Mouse (Mus musculus): ENCODE measurements around the gene Gm20388. TPM values are rescaled to one million over a fixed set of nuclear protein-coding genes. Genes with fewer than 3 reads are reported as not detected.

The Gm20388 gene
- polyA plus RNA-seq, 1 experiment from 2014 or later: 12.4 TPM

DNA sequence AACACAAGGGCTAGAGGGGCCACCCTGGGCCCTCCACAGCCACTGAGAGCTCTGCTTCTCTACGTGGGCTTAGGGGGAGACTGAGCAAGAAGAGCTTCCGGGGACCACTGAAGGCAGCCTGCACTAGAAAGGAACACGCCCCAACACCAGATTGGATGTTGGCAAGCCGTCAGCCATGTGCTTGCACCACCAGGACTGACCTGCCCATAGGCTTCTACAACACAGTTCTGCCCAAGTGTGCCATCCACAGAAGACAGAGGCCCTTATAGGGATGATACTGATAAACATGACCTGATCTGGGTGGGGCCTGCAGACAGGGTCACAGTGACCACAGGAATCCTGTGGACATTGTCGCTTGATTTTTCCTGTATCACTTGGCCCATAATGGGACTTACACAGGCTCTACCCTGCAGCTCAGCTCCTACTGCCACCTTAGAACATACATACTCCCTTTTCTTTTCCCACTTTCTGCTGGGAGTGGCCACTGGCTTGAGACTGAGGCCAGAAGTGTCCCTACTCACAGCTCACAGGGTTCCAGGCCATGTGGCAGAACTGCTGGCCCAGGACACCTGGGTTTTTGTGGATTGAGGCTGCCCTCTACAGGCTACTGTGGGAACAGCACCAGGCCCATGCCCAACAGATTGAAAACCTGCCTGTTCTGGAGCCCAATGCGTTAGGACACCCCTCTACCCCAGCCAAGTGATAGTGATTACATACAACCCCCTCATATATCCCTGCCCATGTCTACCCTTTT is 2422.3 kb downstream of the Gm20388 start:
- H3K4me1 ChIP-seq (ENCODE audit: control insufficient read depth, insufficient read depth, low read depth, low read length): peaks cover 18% of the 10 kb centered on the region
- WGBS: 69% methylated on average over 6 of the region's 6 CpGs

DNA sequence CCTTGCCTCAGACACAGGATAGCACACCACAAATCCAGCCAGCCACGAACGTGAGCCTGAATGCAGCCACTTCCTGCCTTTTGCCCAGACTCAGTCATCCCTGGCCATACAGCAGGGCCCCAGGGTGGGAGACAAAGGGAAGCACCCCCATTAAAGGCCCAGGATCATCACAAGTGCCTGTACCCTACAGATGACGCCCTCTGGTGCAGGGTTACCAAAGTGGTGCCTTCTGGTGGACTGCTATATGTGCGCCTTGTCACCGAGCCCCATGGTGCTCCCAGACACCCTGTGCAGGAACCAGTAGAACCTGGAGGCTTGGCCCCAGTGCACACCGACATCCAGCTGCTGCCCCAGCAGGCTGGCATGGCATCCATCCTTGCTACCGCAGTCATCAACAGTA is 2422.9 kb downstream of the Gm20388 start:
- ATAC-seq: no peak
- Histone ChIP-seq H3K9me3 (ENCODE audit: control insufficient read depth, low read length) (no peaks in the 10 kb centered on the region), H3K9ac (ENCODE audit: low read depth, low read length) (no peak overlapping the region), H3K36me3 (ENCODE audit: control insufficient read depth, insufficient read depth, low read length) (no peaks in the 10 kb centered on the region), H3K4me3 (ENCODE audit: low read length) (no peak overlapping the region), H3K4me1 (ENCODE audit: control insufficient read depth, insufficient read depth, low read depth, low read length) (peaks cover 18% of the 10 kb centered on the region), H3K4me2 (ENCODE audit: low read length) (no peak overlapping the region), H3K27me3 (replicated peaks; ENCODE audit: control insufficient read depth, insufficient read depth, low read length) (peaks cover 34% of the 10 kb centered on the region), H3K27ac (ENCODE audit: low read depth, low read length) (no peak overlapping the region)
- 86% methylated on average over 7 of the region's 7 CpGs for WGBS

More for the DNA sequence above, 2422.3 kb downstream of the Gm20388 start:
- Histone ChIP-seq H3K9me3 (ENCODE audit: control insufficient read depth, low read length) (no peaks in the 10 kb centered on the region), H3K36me3 (ENCODE audit: control insufficient read depth, insufficient read depth, low read length) (no peaks in the 10 kb centered on the region), H3K27me3 (replicated peaks; ENCODE audit: control insufficient read depth, insufficient read depth, low read length) (peaks cover 28% of the 10 kb centered on the region), H3K27ac (ENCODE audit: low read depth, low read length) (no peak overlapping the region), H3K4me3 (ENCODE audit: low read length) (no peak overlapping the region), H3K4me2 (ENCODE audit: low read length) (no peak overlapping the region), H3K9ac (ENCODE audit: low read depth, low read length) (no peak overlapping the region)
- ATAC-seq: no peak

DNA sequence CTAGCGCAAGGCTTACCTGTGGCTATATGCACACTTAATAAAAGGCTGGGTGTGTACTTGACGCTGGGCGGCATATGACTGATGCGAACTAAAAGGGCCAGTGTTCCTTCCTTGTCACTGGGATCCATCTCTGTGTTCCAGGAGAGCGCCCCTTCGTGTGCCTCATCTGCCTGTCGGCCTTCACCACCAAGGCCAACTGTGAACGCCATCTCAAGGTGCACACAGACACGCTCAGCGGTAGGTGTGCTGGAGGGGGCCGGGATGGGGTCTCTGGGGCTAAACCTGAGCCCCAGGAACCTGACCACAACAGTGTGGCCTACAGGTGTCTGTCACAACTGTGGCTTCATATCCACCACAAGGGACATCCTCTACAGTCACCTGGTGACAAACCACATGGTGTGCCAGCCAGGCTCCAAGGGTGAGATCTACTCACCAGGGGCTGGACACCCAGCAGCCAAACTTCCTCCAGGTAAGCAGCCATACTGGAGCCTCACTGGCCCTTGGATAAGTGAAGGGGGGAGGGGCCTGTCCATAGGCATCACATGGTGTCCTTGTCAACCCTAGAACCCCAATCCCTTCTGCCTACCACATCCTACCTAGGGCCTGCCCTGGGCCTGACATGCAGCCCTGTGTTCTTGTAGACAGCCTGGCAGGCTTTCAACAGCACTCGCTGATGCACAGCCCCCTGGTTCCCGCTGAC is 2424.3 kb downstream of the Gm20388 start:
- no peak overlapping the region for H3K9ac ChIP-seq (ENCODE audit: low read depth, low read length)

DNA sequence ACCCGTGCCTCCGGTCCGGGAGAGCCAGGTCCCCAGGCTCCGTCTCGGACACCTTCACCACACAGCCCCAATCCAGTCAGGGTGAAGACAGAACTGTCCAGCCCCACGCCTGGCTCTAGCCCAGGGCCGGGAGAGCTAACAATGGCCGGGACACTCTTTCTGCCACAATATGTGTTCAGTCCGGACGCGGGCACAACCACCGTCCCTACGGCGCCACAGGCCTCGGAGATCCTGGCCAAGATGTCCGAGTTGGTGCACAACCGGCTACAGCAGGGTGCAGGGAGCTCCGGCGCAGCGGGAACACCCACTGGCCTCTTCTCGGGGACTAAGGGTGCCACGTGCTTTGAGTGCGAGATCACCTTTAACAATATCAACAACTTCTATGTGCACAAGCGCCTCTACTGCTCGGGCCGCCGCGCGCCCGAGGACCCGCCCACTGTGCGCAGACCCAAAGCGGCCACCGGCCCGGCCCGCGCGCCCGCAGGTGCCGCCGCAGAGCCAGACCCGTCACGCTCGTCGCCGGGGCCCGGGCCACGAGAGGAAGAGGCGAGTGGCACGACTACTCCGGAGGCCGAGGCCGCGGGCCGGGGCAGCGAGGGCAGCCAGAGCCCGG is 2425.1 kb downstream of the Gm20388 start:
- Histone ChIP-seq H3K9ac (ENCODE audit: low read depth, low read length) (peak overlapping the region; percentile 72), H3K9me3 (ENCODE audit: control insufficient read depth, low read length) (no peaks in the 10 kb centered on the region), H3K4me1 (ENCODE audit: control insufficient read depth, insufficient read depth, low read depth, low read length) (peaks cover 11% of the 10 kb centered on the region), H3K4me3 (ENCODE audit: low read length) (peak overlapping the region; percentile 54), H3K4me2 (ENCODE audit: low read length) (peak overlapping the region; percentile 80), H3K27me3 (replicated peaks; ENCODE audit: control insufficient read depth, insufficient read depth, low read length) (peaks cover 35% of the 10 kb centered on the region), H3K27ac (ENCODE audit: low read depth, low read length) (no peak overlapping the region), H3K36me3 (ENCODE audit: control insufficient read depth, insufficient read depth, low read length) (no peaks in the 10 kb centered on the region)
- 8% methylated on average over 57 of the region's 57 CpGs for WGBS
- ATAC-seq: peak; percentile 44

More for the DNA sequence above, 2424.3 kb downstream of the Gm20388 start:
- no peaks in the 10 kb centered on the region for H3K9me3 ChIP-seq (ENCODE audit: control insufficient read depth, low read length)
- no peak for ATAC-seq
- H3K36me3 ChIP-seq (ENCODE audit: control insufficient read depth, insufficient read depth, low read length): no peaks in the 10 kb centered on the region
- 88% methylated on average over 13 of the region's 13 CpGs for WGBS
- H3K4me1 ChIP-seq (ENCODE audit: control insufficient read depth, insufficient read depth, low read depth, low read length): peaks cover 13% of the 10 kb centered on the region
- no peak overlapping the region for H3K27ac ChIP-seq (ENCODE audit: low read depth, low read length)
- H3K4me3 ChIP-seq (ENCODE audit: low read length): no peak overlapping the region
- peaks cover 35% of the 10 kb centered on the region for H3K27me3 ChIP-seq (replicated peaks; ENCODE audit: control insufficient read depth, insufficient read depth, low read length)
- peak overlapping the region; percentile 80; the same call in 1 of the 2 replicates for H3K4me2 ChIP-seq (ENCODE audit: low read length)

DNA sequence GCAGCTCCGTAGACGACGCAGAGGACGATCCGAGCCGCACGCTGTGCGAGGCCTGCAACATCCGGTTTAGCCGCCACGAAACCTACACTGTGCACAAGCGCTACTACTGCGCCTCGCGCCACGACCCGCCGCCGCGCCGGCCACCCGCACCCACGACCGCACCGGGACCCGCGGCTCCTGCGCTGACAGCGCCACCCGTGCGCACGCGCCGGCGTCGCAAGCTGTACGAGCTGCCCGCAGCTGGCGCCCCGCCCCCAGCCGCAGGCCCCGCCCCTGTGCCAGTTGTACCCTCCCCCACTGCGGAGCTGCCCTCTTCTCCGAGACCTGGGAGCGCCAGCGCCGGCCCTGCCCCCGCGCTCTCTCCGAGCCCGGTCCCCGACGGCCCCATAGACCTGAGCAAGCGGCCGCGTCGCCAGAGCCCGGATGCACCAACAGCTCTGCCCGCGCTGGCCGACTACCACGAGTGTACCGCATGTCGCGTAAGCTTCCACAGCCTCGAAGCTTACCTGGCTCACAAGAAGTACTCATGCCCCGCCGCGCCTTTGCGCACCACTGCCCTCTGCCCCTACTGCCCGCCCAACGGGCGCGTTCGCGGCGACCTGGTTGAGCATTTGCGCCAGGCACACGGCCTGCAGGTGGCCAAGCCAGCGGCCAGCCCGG is 2425.7 kb downstream of the Gm20388 start:
- Histone ChIP-seq H3K9me3 (ENCODE audit: control insufficient read depth, low read length) (no peaks in the 10 kb centered on the region), H3K36me3 (ENCODE audit: control insufficient read depth, insufficient read depth, low read length) (no peaks in the 10 kb centered on the region), H3K4me1 (ENCODE audit: control insufficient read depth, insufficient read depth, low read depth, low read length) (peaks cover 8% of the 10 kb centered on the region), H3K4me3 (ENCODE audit: low read length) (peak overlapping the region; percentile 54), H3K9ac (ENCODE audit: low read depth, low read length) (peak overlapping the region; percentile 72), H3K4me2 (ENCODE audit: low read length) (peak overlapping the region; percentile 80), H3K27ac (ENCODE audit: low read depth, low read length) (no peak overlapping the region), H3K27me3 (replicated peaks; ENCODE audit: control insufficient read depth, insufficient read depth, low read length) (peaks cover 35% of the 10 kb centered on the region)
- WGBS: under 1% methylated on average over 59 of the region's 81 CpGs
- peak; percentile 77 for ATAC-seq

DNA sequence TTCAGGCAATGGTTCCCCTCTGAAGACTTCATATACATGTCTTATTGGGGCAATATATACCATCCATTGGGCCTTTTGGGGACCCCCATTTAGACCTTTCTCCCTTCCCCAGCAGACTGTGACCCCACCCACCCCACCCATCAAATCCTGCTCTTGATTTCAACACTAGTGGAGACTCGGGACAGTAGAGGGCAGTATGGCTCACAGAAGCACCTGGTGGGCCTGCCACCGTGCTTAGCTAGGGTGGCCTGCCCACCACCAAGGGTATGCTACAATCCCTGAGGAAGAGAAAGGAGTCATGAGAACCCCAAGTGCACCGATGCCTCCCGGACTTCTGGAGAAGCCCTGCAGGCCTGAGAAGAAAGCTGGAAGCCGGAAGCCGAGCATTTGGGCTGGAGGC is 2428.2 kb downstream of the Gm20388 start:
- 53% methylated on average over 6 of the region's 6 CpGs for WGBS
- Histone ChIP-seq H3K27me3 (replicated peaks; ENCODE audit: control insufficient read depth, insufficient read depth, low read length) (peaks cover 37% of the 10 kb centered on the region), H3K9me3 (ENCODE audit: control insufficient read depth, low read length) (no peaks in the 10 kb centered on the region), H3K4me2 (ENCODE audit: low read length) (no peak overlapping the region), H3K27ac (ENCODE audit: low read depth, low read length) (no peak overlapping the region), H3K9ac (ENCODE audit: low read depth, low read length) (no peak overlapping the region), H3K36me3 (ENCODE audit: control insufficient read depth, insufficient read depth, low read length) (no peaks in the 10 kb centered on the region), H3K4me1 (ENCODE audit: control insufficient read depth, insufficient read depth, low read depth, low read length) (peaks cover 19% of the 10 kb centered on the region), H3K4me3 (ENCODE audit: low read length) (no peak overlapping the region)
- ATAC-seq: no peak

DNA sequence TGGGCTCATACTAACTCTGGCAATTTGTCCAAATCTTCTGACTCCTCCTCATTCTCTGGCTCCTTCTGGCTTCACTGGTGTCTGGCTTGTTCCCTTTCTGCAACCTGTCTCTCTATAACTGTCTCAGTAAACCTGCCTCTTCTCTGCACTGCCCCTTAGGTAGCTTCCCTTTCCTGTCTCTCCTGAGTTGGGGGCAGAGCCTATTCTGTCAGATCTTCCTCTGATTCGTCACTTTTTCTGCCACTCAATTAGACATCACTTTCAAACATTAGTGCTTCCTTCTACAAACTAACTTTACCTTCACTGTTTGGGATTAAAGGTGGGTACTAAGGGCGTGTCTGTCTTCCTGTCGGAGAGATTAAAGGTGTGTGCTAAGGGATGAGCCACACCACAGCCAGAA is 2430.1 kb downstream of the Gm20388 start:
- no peak overlapping the region for H3K4me2 ChIP-seq (ENCODE audit: low read length)
- no peaks in the 10 kb centered on the region for H3K9me3 ChIP-seq (ENCODE audit: control insufficient read depth, low read length)
- no peak overlapping the region for H3K9ac ChIP-seq (ENCODE audit: low read depth, low read length)
- H3K27ac ChIP-seq (ENCODE audit: low read depth, low read length): no peak overlapping the region
- 90% methylated on average over 3 of the region's 3 CpGs for WGBS
- H3K36me3 ChIP-seq (ENCODE audit: control insufficient read depth, insufficient read depth, low read length): no peaks in the 10 kb centered on the region
- no peak overlapping the region for H3K4me3 ChIP-seq (ENCODE audit: low read length)
- ATAC-seq: no peak
- peaks cover 22% of the 10 kb centered on the region for H3K27me3 ChIP-seq (replicated peaks; ENCODE audit: control insufficient read depth, insufficient read depth, low read length)
- peaks cover 14% of the 10 kb centered on the region for H3K4me1 ChIP-seq (ENCODE audit: control insufficient read depth, insufficient read depth, low read depth, low read length)

DNA sequence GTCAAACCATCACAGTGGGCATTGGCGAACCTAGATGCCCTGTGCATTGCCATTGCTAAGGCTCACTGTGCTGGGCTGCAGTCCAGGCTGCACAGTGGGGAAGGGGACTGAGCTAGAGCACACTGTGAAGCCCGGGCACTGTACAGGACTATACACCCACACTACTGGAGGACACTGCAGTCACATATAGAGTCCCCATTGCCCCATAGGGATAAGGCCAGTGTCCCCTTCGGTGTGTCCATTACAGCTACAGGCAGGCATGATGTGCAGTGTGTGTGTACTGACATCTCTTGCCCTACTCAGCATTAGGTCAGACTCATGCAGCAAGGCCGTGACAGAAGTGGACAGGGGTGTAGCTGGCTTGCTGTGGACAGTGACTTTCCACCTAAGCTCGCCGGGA is 2431.1 kb downstream of the Gm20388 start:
- no peak for ATAC-seq
- Histone ChIP-seq H3K4me2 (ENCODE audit: low read length) (no peak overlapping the region), H3K27ac (ENCODE audit: low read depth, low read length) (no peak overlapping the region), H3K4me1 (ENCODE audit: control insufficient read depth, insufficient read depth, low read depth, low read length) (peaks cover 12% of the 10 kb centered on the region), H3K36me3 (ENCODE audit: control insufficient read depth, insufficient read depth, low read length) (no peaks in the 10 kb centered on the region), H3K9ac (ENCODE audit: low read depth, low read length) (no peak overlapping the region), H3K4me3 (ENCODE audit: low read length) (no peak overlapping the region), H3K9me3 (ENCODE audit: control insufficient read depth, low read length) (no peaks in the 10 kb centered on the region), H3K27me3 (replicated peaks; ENCODE audit: control insufficient read depth, insufficient read depth, low read length) (peaks cover 21% of the 10 kb centered on the region)
- 78% methylated on average over 6 of the region's 6 CpGs for WGBS

DNA sequence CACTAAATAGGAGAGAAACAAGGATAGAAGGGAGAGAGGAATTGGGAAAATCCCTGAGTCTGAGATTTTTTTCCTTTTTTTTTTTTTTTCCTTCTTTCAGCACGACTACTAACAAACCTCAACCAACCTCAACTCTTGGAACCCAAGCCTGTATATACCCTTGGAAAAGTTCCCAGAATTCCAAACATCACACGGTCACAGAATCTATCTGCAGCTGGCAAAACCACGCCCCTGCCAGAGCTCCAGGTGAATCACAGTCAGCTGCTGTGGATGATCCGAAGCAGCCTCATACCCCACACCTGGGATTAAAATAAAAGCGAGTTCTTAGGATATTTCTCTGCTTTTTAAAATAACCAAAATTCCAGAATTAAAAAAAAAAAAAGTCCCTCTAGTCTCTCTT is 2431.7 kb downstream of the Gm20388 start:
- no peak overlapping the region for H3K4me3 ChIP-seq (ENCODE audit: low read length)
- no peak for ATAC-seq
- peaks cover 11% of the 10 kb centered on the region for H3K4me1 ChIP-seq (ENCODE audit: control insufficient read depth, insufficient read depth, low read depth, low read length)
- H3K4me2 ChIP-seq (ENCODE audit: low read length): no peak overlapping the region
- peaks cover 15% of the 10 kb centered on the region for H3K27me3 ChIP-seq (replicated peaks; ENCODE audit: control insufficient read depth, insufficient read depth, low read length)
- no peaks in the 10 kb centered on the region for H3K9me3 ChIP-seq (ENCODE audit: control insufficient read depth, low read length)
- no peak overlapping the region for H3K9ac ChIP-seq (ENCODE audit: low read depth, low read length)
- 44% methylated on average over 5 of the region's 5 CpGs for WGBS
- H3K36me3 ChIP-seq (ENCODE audit: control insufficient read depth, insufficient read depth, low read length): no peaks in the 10 kb centered on the region
- no peak overlapping the region for H3K27ac ChIP-seq (ENCODE audit: low read depth, low read length)
